Mouse (Mus musculus): Measurements from ENCODE around the gene Disc1. TPM values are rescaled to one million over a fixed set of nuclear protein-coding genes. Genes with fewer than 3 reads are reported as not detected.

Disc1 gene
- polyA plus RNA-seq, 2 experiments from 2014 or later: 0.19 TPM; not detected in 1

Other genes starting within 250 kb of the Disc1 start
- gene Gnpat, start 191.2 kb upstream of the Disc1 start, polyA plus RNA-seq (2017; shearing (Covaris generic)): 10 to 100 TPM; 43.0 to 54.7 TPM
- 10 to 100 TPM; 30.0 to 43.0 TPM for gene 2810004N23Rik, start 191.1 kb upstream of the Disc1 start, polyA plus RNA-seq (2017; shearing (Covaris generic))
- gene Exoc8, start 156.5 kb upstream of the Disc1 start, polyA plus RNA-seq (2017; shearing (Covaris generic)): 1 to 10 TPM; 8.2 to 8.3 TPM
- gene Sprtn, start 156.3 kb upstream of the Disc1 start, polyA plus RNA-seq (2017; shearing (Covaris generic)): 1 to 10 TPM; 7.6 to 9.3 TPM
- gene Egln1, start 104.9 kb upstream of the Disc1 start, polyA plus RNA-seq (2017; shearing (Covaris generic)): 10 to 100 TPM; 11.0 to 13.7 TPM
- 10 to 100 TPM; 68.3 to 82.6 TPM for gene Tsnax, start 41.2 kb upstream of the Disc1 start, polyA plus RNA-seq (2017; shearing (Covaris generic))

Measured in CD4-positive, CD25-positive, alpha-beta regulatory T cell, adult 4 months (primary cell).